Mouse (Mus musculus) right cerebral cortex, adult 18-20 months (tissue): ENCODE data around the gene Oaf.

ENCODE experiments used
- DNase-seq: peaks from one replicate; pipeline ENCODE4 v3.0.0; 2022; ENCODE audit warnings: mixed read lengths

The Oaf gene

GRCm38 (mm10) chr9:43239712-43240593, at the start of gene Oaf:
Gene Oaf (minus strand): TSS chr9:43239911.
- DNase-seq: peak; percentile 72

- DNase-seq: peak; percentile 48
Measured at GRCm38 (mm10) chr9:43286870-43287269, 47.2 kb upstream of the Oaf start.

GRCm38 (mm10) chr9:43285281-43285680, 45.6 kb upstream of the Oaf start:
- DNase-seq: no peak

- peak; percentile 80 for DNase-seq
Measured at GRCm38 (mm10) chr9:43284284-43284683, 44.6 kb upstream of the Oaf start.

GRCm38 (mm10) chr9:43273735-43274134, 34.0 kb upstream of the Oaf start:
- DNase-seq: no peak

- peak; percentile 31 for DNase-seq
Measured at GRCm38 (mm10) chr9:43271761-43272518, 32.2 kb upstream of the Oaf start.

- peak; percentile 39 for DNase-seq
Measured at GRCm38 (mm10) chr9:43270723-43271252, 31.1 kb upstream of the Oaf start.

GRCm38 (mm10) chr9:43269166-43269565, 29.5 kb upstream of the Oaf start:
- peak; percentile 39 for DNase-seq

- no peak for DNase-seq
Measured at GRCm38 (mm10) chr9:43267357-43267756, 27.6 kb upstream of the Oaf start.

- no peak for DNase-seq
Measured at GRCm38 (mm10) chr9:43265194-43265593, 25.5 kb upstream of the Oaf start.

- no peak for DNase-seq
Measured at GRCm38 (mm10) chr9:43263946-43264451, 24.3 kb upstream of the Oaf start.

GRCm38 (mm10) chr9:43262811-43263550, 23.3 kb upstream of the Oaf start:
- no peak for DNase-seq

- DNase-seq: no peak
Measured at GRCm38 (mm10) chr9:43262390-43262789, 22.7 kb upstream of the Oaf start.

- DNase-seq: peak; percentile 20
Measured at GRCm38 (mm10) chr9:43261941-43262340, 22.2 kb upstream of the Oaf start.

GRCm38 (mm10) chr9:43261124-43261907, 21.6 kb upstream of the Oaf start:
- DNase-seq: no peak

- no peak for DNase-seq
Measured at GRCm38 (mm10) chr9:43260661-43261060, 20.9 kb upstream of the Oaf start.

GRCm38 (mm10) chr9:43253271-43253681, 13.6 kb upstream of the Oaf start:
- no peak for DNase-seq

- no peak for DNase-seq
Measured at GRCm38 (mm10) chr9:43252790-43253189, 13.1 kb upstream of the Oaf start.

- no peak for DNase-seq
Measured at GRCm38 (mm10) chr9:43251786-43252185, 12.1 kb upstream of the Oaf start.

- DNase-seq: no peak
Measured at GRCm38 (mm10) chr9:43246738-43247180, 7.0 kb upstream of the Oaf start.

GRCm38 (mm10) chr9:43245801-43246570, 6.3 kb upstream of the Oaf start:
- DNase-seq: no peak
